In the genomic region with DNA sequence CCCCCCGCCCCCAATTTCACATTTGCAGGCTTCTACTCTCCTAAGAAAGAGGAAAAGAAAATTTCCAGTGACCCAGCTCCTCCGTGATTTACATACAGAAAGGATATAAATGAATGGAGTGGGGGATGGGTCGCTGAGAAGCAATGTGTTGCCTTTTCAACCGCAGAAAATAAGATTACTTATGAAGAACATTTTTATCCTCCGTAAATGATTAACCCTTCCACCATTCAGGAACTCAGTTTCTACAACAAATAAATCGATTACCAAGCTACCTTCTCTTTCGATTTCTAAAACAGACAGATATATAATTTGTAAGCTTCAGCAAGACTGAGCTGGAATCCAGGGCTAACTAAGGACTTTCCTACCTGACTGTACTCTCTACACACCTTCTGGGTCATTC, we compare ENCODE assay signal across 8 mouse cellular contexts. TPM values are rescaled to one million over a fixed set of nuclear protein-coding genes. Genes with fewer than 3 reads are reported as not detected.
DNase-seq lines count a peak whose midpoint lies in the region; ATAC-seq lines count a peak whose summit lies in the region.

No protein-coding gene starts in this region.

- H3K4me1 ChIP-seq in heart, embryonic 10.5 days, result no peaks in the 10 kb centered on the region
- H3K4me1 ChIP-seq in hindbrain, embryonic 13.5 days (replicated peaks), result peaks cover 23% of the 10 kb centered on the region
- peaks cover 30% of the 10 kb centered on the region for H3K4me1 ChIP-seq in midbrain, embryonic 10.5 days

- peak overlapping the region; percentile 90 for H3K4me2 ChIP-seq in hindbrain, embryonic 13.5 days

- DNase-seq in heart, embryonic 10.5 days (ENCODE audit: low spot score), result no peak
- no peak for DNase-seq in heart, postnatal 25 days (ENCODE audit: low spot score)
- DNase-seq in cerebellum, adult 9-10 months, result peak; percentile 74
- DNase-seq in midbrain, embryonic 10.5 days (ENCODE audit: low spot score), result no peak
- DNase-seq in gastrocnemius, adult 18-20 months (ENCODE audit: low spot score), result no peak

- WGBS in heart, embryonic 10.5 days, result 19% methylated on average over 7 of the region's 7 CpGs
- WGBS in hindbrain, embryonic 13.5 days, result 8% methylated on average over 7 of the region's 7 CpGs
- 7% methylated on average over 7 of the region's 7 CpGs for WGBS in midbrain, embryonic 10.5 days

- ATAC-seq in hindbrain, embryonic 13.5 days (ENCODE audit: low FRiP score), result no peak
- no peak for ATAC-seq in megakaryocyte progenitor cell, adult 5-6 weeks (replicated peaks; ENCODE audit: poor library complexity)
- no peak for ATAC-seq in frontal cortex, adult (ENCODE audit: low TSS enrichment)

- H3K36me3 ChIP-seq in heart, embryonic 10.5 days, result no peaks in the 10 kb centered on the region
- H3K36me3 ChIP-seq in hindbrain, embryonic 13.5 days, result no peaks in the 10 kb centered on the region
- no peaks in the 10 kb centered on the region for H3K36me3 ChIP-seq in midbrain, embryonic 10.5 days

- H3K27me3 ChIP-seq in heart, embryonic 10.5 days (ENCODE audit: insufficient read depth, poor library complexity, severe bottlenecking), result peaks cover 42% of the 10 kb centered on the region
- H3K27me3 ChIP-seq in hindbrain, embryonic 13.5 days, result peaks cover 18% of the 10 kb centered on the region
- peaks cover 46% of the 10 kb centered on the region for H3K27me3 ChIP-seq in midbrain, embryonic 10.5 days (ENCODE audit: low read depth, poor library complexity, severe bottlenecking)

- peak overlapping the region; percentile 78 for H3K9ac ChIP-seq in hindbrain, embryonic 13.5 days

- peak overlapping the region; percentile 49 for H3K4me3 ChIP-seq in heart, embryonic 10.5 days
- peak overlapping the region; percentile 61 for H3K4me3 ChIP-seq in hindbrain, embryonic 13.5 days
- peak overlapping the region; percentile 55 for H3K4me3 ChIP-seq in midbrain, embryonic 10.5 days

- H3K27ac ChIP-seq in heart, embryonic 10.5 days, result no peak overlapping the region
- peak overlapping the region; percentile 75 for H3K27ac ChIP-seq in hindbrain, embryonic 13.5 days
- no peak overlapping the region for H3K27ac ChIP-seq in midbrain, embryonic 10.5 days (replicated peaks)

- H3K9me3 ChIP-seq in heart, embryonic 10.5 days, result no peaks in the 10 kb centered on the region
- no peaks in the 10 kb centered on the region for H3K9me3 ChIP-seq in hindbrain, embryonic 13.5 days
- no peaks in the 10 kb centered on the region for H3K9me3 ChIP-seq in midbrain, embryonic 10.5 days (replicated peaks)

- intact Hi-C loops in heart, postnatal 25 days (cut with DNase I), result no loop called here

RNA-seq across cellular contexts. Expression of gene Brinp3, which starts 0.3 kb away (rescaled TPM):
- 0.12 TPM in 1 of 2 replicates, not detected in the other for polyA plus RNA-seq in heart, embryonic 10.5 days (2016; fragmentation: Nextera tagmentation; extraction: Ambion mirVana)
- not detected for total RNA-seq in heart, postnatal 25 days (2021)
- polyA plus RNA-seq in hindbrain, embryonic 13.5 days (2015; fragmentation: Nextera tagmentation; extraction: Ambion mirVana), result 17.9 and 19.7 TPM in 2 replicates
- 0.89 and 0.96 TPM in 2 replicates for polyA plus RNA-seq in midbrain, embryonic 10.5 days (2016; fragmentation: Nextera tagmentation; extraction: Ambion mirVana)
- total RNA-seq in megakaryocyte progenitor cell, adult 5-6 weeks (2015), result not detected in 2 replicates
- total RNA-seq in megakaryocyte progenitor cell, adult 5-6 weeks (2017), result not detected in 2 replicates
- total RNA-seq in gastrocnemius, adult 18-20 months (2021), result not detected
